Mouse (Mus musculus) frontal cortex, postnatal 36 days (tissue): ENCODE measurements around the gene Bcam.
A peak's percentile ranks its signal among the peaks of the same experiment; 100 is the strongest.
"Not testable (repeated sequence)": the region's sequence is repeated elsewhere in the genome, so short reads cannot be mapped to it uniquely, and the experiment has no call there.

ENCODE experiments used
- DNase-seq, 2 experiments: peaks; one replicate each; pipeline ENCODE4 v3.0.0; 2022; ENCODE audit warnings: low spot score in 2 of 2

The Bcam gene

GRCm38 (mm10) chr7:19770984-19771391, at the start of gene Bcam:
Gene Bcam (minus strand): TSS chr7:19771016.
- DNase-seq, result no peak

- DNase-seq, result no peak
Observed at GRCm38 (mm10) chr7:19818875-19819274, 48.1 kb upstream of the Bcam start.

GRCm38 (mm10) chr7:19818440-19818839, 47.6 kb upstream of the Bcam start:
- DNase-seq, result no peak

- DNase-seq, result peak; percentile 27 to 28
Observed at GRCm38 (mm10) chr7:19817382-19818105, 46.7 kb upstream of the Bcam start.

GRCm38 (mm10) chr7:19816224-19816771, 45.5 kb upstream of the Bcam start:
- peak; percentile 25 to 34 for DNase-seq

- DNase-seq, result no peak
Observed at GRCm38 (mm10) chr7:19815296-19816223, 44.7 kb upstream of the Bcam start.

- DNase-seq, result no peak
Observed at GRCm38 (mm10) chr7:19813579-19814122, 42.8 kb upstream of the Bcam start.

GRCm38 (mm10) chr7:19813161-19813560, 42.3 kb upstream of the Bcam start:
- DNase-seq, result no peak

- no peak for DNase-seq
Observed at GRCm38 (mm10) chr7:19811114-19811513, 40.3 kb upstream of the Bcam start.

GRCm38 (mm10) chr7:19809369-19809768, 38.6 kb upstream of the Bcam start:
- DNase-seq, result no peak

GRCm38 (mm10) chr7:19806356-19806969, 35.6 kb upstream of the Bcam start:
- DNase-seq, result no peak

- DNase-seq, result peak; percentile 74 to 75
Observed at GRCm38 (mm10) chr7:19802995-19803394, 32.2 kb upstream of the Bcam start.

- peak in 1 of 2 experiments; percentile 47 for DNase-seq
Observed at GRCm38 (mm10) chr7:19800764-19801163, 29.9 kb upstream of the Bcam start.

- peak; percentile 35 to 46 for DNase-seq
Observed at GRCm38 (mm10) chr7:19796697-19797588, 26.1 kb upstream of the Bcam start, which contains the start of gene Cblc. Gene Cblc (minus strand): TSS chr7:19796809.

- no peak for DNase-seq
Observed at GRCm38 (mm10) chr7:19796254-19796653, 25.4 kb upstream of the Bcam start.

- DNase-seq, result no peak
Observed at GRCm38 (mm10) chr7:19795236-19795635, 24.4 kb upstream of the Bcam start.

GRCm38 (mm10) chr7:19792701-19793630, 22.1 kb upstream of the Bcam start:
- DNase-seq, result no peak

- DNase-seq, result not testable (repeated sequence)
Observed at GRCm38 (mm10) chr7:19791504-19791903, 20.7 kb upstream of the Bcam start.

GRCm38 (mm10) chr7:19789904-19790347, 19.1 kb upstream of the Bcam start:
- peak; percentile 83 to 86 for DNase-seq
